Mouse (Mus musculus): Measurements from ENCODE around the gene Pgbd5. TPM values are rescaled to one million over a fixed set of nuclear protein-coding genes. Genes with fewer than 3 reads are reported as not detected.
A peak's percentile ranks its signal among the peaks of the same experiment; 100 is the strongest.

The Pgbd5 gene
- polyA plus RNA-seq, 1 experiment = 184 TPM

GRCm38 (mm10) chr8:124368213-124368612, 71.2 kb downstream of the Pgbd5 start:
- TF ChIP-seq CTCF (IDR thresholded peaks at IDR 0.05; ENCODE audit: extremely low read depth, insufficient read depth, low read length) = peak; percentile 93
- TF ChIP-seq POLR2A (IDR thresholded peaks at IDR 0.05; ENCODE audit: extremely low read depth, insufficient read depth, low read length) = no peak
- Histone ChIP-seq H3K4me3 (ENCODE audit: insufficient read depth, low read length) (no peak overlapping the region), H3K4me1 (ENCODE audit: control insufficient read depth, insufficient read depth, low read length) (peaks cover 4% of the 10 kb centered on the region; the same call in 1 of the 2 replicates), H3K27ac (ENCODE audit: insufficient read depth, low read length) (no peak overlapping the region)

GRCm38 (mm10) chr8:124363337-124363736, 76.1 kb downstream of the Pgbd5 start:
- TF ChIP-seq POLR2A (IDR thresholded peaks at IDR 0.05; ENCODE audit: extremely low read depth, insufficient read depth, low read length) (no peak), CTCF (IDR thresholded peaks at IDR 0.05; ENCODE audit: extremely low read depth, insufficient read depth, low read length) (no peak)
- Histone ChIP-seq H3K4me1 (ENCODE audit: control insufficient read depth, insufficient read depth, low read length) (peaks cover 2% of the 10 kb centered on the region), H3K27ac (ENCODE audit: insufficient read depth, low read length) (no peak overlapping the region), H3K4me3 (ENCODE audit: insufficient read depth, low read length) (no peak overlapping the region)

DNA sequence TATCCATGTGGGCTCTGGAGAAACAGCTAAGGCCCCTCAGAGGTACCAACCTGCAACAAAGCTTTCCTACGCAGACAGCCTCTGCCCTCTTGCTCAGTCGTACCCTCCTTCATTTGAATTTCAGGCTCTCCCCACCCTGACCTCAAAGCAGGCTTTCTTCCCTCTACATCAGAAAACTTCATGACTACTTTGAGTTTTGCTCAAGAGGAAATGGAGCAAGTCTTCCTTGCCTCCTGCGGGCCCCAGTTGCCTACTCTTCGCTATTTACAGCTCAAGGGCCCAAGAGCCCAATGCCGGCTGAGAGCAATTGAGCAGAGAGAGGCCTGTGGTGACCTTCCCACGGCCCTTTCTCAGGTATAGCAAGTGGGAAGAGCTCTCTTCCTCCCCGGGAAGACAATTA, 76.9 kb downstream of the Pgbd5 start:
- TF ChIP-seq CTCF (IDR thresholded peaks at IDR 0.05; ENCODE audit: extremely low read depth, insufficient read depth, low read length) (no peak), POLR2A (IDR thresholded peaks at IDR 0.05; ENCODE audit: extremely low read depth, insufficient read depth, low read length) (no peak)
- H3K27ac ChIP-seq (ENCODE audit: insufficient read depth, low read length) = no peak overlapping the region
- peaks cover 2% of the 10 kb centered on the region for H3K4me1 ChIP-seq (ENCODE audit: control insufficient read depth, insufficient read depth, low read length)
- no peak overlapping the region for H3K4me3 ChIP-seq (ENCODE audit: insufficient read depth, low read length)

- no peak overlapping the region for H3K27ac ChIP-seq (ENCODE audit: insufficient read depth, low read length)
- peaks cover 2% of the 10 kb centered on the region for H3K4me1 ChIP-seq (ENCODE audit: control insufficient read depth, insufficient read depth, low read length)
- no peak for TF ChIP-seq POLR2A (IDR thresholded peaks at IDR 0.05; ENCODE audit: extremely low read depth, insufficient read depth, low read length)
- no peak for TF ChIP-seq CTCF (IDR thresholded peaks at IDR 0.05; ENCODE audit: extremely low read depth, insufficient read depth, low read length)
- H3K4me3 ChIP-seq (ENCODE audit: insufficient read depth, low read length) = no peak overlapping the region
Observed at GRCm38 (mm10) chr8:124361773-124362427, 77.6 kb downstream of the Pgbd5 start.

- H3K4me1 ChIP-seq (ENCODE audit: control insufficient read depth, insufficient read depth, low read length) = peaks cover 2% of the 10 kb centered on the region
- no peak overlapping the region for H3K4me3 ChIP-seq (ENCODE audit: insufficient read depth, low read length)
- H3K27ac ChIP-seq (ENCODE audit: insufficient read depth, low read length) = no peak overlapping the region
- TF ChIP-seq POLR2A (IDR thresholded peaks at IDR 0.05; ENCODE audit: extremely low read depth, insufficient read depth, low read length) (no peak), CTCF (IDR thresholded peaks at IDR 0.05; ENCODE audit: extremely low read depth, insufficient read depth, low read length) (no peak)
Observed at GRCm38 (mm10) chr8:124360911-124361310, 78.5 kb downstream of the Pgbd5 start.

GRCm38 (mm10) chr8:124351636-124352035, 87.8 kb downstream of the Pgbd5 start:
- no peak overlapping the region for H3K27ac ChIP-seq (ENCODE audit: insufficient read depth, low read length)
- no peak overlapping the region for H3K4me3 ChIP-seq (ENCODE audit: insufficient read depth, low read length)
- no peaks in the 10 kb centered on the region for H3K4me1 ChIP-seq (ENCODE audit: control insufficient read depth, insufficient read depth, low read length)
- TF ChIP-seq POLR2A (IDR thresholded peaks at IDR 0.05; ENCODE audit: extremely low read depth, insufficient read depth, low read length) (no peak), CTCF (IDR thresholded peaks at IDR 0.05; ENCODE audit: extremely low read depth, insufficient read depth, low read length) (no peak)

DNA sequence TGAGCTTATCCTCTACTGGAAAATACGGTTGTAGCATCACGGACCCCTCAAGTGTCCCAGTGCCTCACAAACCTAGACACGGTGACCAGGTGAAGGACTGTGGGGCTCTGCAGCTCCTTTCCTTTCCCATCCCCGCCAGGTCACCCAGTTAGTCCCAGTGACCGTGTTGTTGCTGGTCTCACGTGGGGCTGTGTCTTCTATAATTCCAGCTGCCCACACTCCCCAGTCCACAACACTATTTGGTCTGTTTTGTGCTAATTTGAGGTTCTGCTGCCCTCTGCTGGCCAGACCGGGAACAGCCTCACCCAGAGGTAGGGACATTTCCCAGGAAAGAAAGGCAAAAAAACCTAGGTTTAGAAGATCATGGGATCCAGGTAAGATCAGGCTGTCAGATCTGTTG, 89.8 kb downstream of the Pgbd5 start:
- no peak overlapping the region for H3K27ac ChIP-seq (ENCODE audit: insufficient read depth, low read length)
- H3K4me3 ChIP-seq (ENCODE audit: insufficient read depth, low read length) = no peak overlapping the region
- H3K4me1 ChIP-seq (ENCODE audit: control insufficient read depth, insufficient read depth, low read length) = no peaks in the 10 kb centered on the region
- TF ChIP-seq POLR2A (IDR thresholded peaks at IDR 0.05; ENCODE audit: extremely low read depth, insufficient read depth, low read length) = no peak
- TF ChIP-seq CTCF (IDR thresholded peaks at IDR 0.05; ENCODE audit: extremely low read depth, insufficient read depth, low read length) = peak; percentile 96

DNA sequence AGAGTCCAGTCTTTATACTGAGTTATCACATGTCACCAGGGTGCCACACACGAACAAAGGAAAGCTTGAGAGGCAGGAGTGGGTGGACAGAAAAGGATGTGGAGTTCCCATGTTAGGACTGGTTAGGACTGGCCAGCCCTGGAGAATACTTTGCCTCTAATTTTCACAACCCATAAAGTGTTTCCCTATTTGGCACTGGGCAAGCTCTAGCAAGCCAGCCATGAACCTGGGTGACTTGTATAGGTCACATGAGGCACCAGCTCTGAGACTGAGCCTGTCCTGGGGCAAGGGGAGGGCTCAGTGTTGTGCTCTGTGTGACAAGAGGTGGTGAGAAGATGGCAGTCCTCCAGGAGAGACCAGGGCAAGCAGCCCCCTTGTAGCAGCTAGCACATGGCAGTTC, 91.4 kb downstream of the Pgbd5 start:
- no peak for TF ChIP-seq CTCF (IDR thresholded peaks at IDR 0.05; ENCODE audit: extremely low read depth, insufficient read depth, low read length)
- no peak for TF ChIP-seq POLR2A (IDR thresholded peaks at IDR 0.05; ENCODE audit: extremely low read depth, insufficient read depth, low read length)
- H3K27ac ChIP-seq (ENCODE audit: insufficient read depth, low read length) = no peak overlapping the region
- H3K4me3 ChIP-seq (ENCODE audit: insufficient read depth, low read length) = no peak overlapping the region
- no peaks in the 10 kb centered on the region for H3K4me1 ChIP-seq (ENCODE audit: control insufficient read depth, insufficient read depth, low read length)

- TF ChIP-seq POLR2A (IDR thresholded peaks at IDR 0.05; ENCODE audit: extremely low read depth, insufficient read depth, low read length) = no peak
- TF ChIP-seq CTCF (IDR thresholded peaks at IDR 0.05; ENCODE audit: extremely low read depth, insufficient read depth, low read length) = peak; percentile 84
- Histone ChIP-seq H3K4me3 (ENCODE audit: insufficient read depth, low read length) (no peak overlapping the region), H3K4me1 (ENCODE audit: control insufficient read depth, insufficient read depth, low read length) (no peaks in the 10 kb centered on the region), H3K27ac (ENCODE audit: insufficient read depth, low read length) (no peak overlapping the region)
Observed at GRCm38 (mm10) chr8:124346852-124347523, 92.5 kb downstream of the Pgbd5 start.

GRCm38 (mm10) chr8:124345098-124345497, 94.4 kb downstream of the Pgbd5 start:
- Histone ChIP-seq H3K27ac (ENCODE audit: insufficient read depth, low read length) (no peak overlapping the region), H3K4me1 (ENCODE audit: control insufficient read depth, insufficient read depth, low read length) (no peaks in the 10 kb centered on the region), H3K4me3 (ENCODE audit: insufficient read depth, low read length) (no peak overlapping the region)
- TF ChIP-seq CTCF (IDR thresholded peaks at IDR 0.05; ENCODE audit: extremely low read depth, insufficient read depth, low read length) (no peak), POLR2A (IDR thresholded peaks at IDR 0.05; ENCODE audit: extremely low read depth, insufficient read depth, low read length) (no peak)
